Mouse (Mus musculus) embryonic fibroblast, embryonic 13.5 days (primary cell): ENCODE data around the gene Gxylt1.

Source experiments
- CTCF ChIP-seq: IDR thresholded peaks from 2 replicates; pipeline ENCODE4 v1.5.1; 2011; ENCODE audit warnings: mild to moderate bottlenecking, control low read depth, low read length, moderate library complexity, borderline replicate concordance; ENCODE audit not compliant: insufficient read depth
- POLR2A ChIP-seq: IDR thresholded peaks from 2 replicates; pipeline ENCODE4 v1.6.1; 2011; ENCODE audit warnings: low read depth, mild to moderate bottlenecking, control low read depth, low read length, moderate library complexity

- TF ChIP-seq CTCF (no peak), POLR2A (no peak)
These were observed 62.4 kb downstream of the Gxylt1 start for GRCm38 (mm10) chr15:93212617-93213016.
